Mouse (Mus musculus): ENCODE results near the gene BC003965. TPM values are rescaled to one million over a fixed set of nuclear protein-coding genes. Genes with fewer than 3 reads are reported as not detected.

BC003965 gene
- polyA plus RNA-seq (2014; fragmentation: Nextera tagmentation; extraction: Ambion mirVana): 42.5 and 47.8 TPM in 2 replicates

- DNase-seq (ENCODE audit: low spot score) (peak; percentile 99), ATAC-seq (replicated peaks; ENCODE audit: low FRiP score) (peak; percentile 81)
- WGBS: under 1% methylated on average over 50 of the region's 50 CpGs
- Histone ChIP-seq H3K9me3 (ENCODE audit: control insufficient read depth, low read length) (no peaks in the 10 kb centered on the region), H3K27ac (ENCODE audit: low read depth, low read length) (peak within 1 kb of the TSS; percentile 82), H3K4me1 (replicated peaks; ENCODE audit: control insufficient read depth, insufficient read depth, low read length) (peaks cover 18% of the 10 kb centered on the region), H3K4me2 (peak within 1 kb of the TSS; percentile 76), H3K36me3 (ENCODE audit: control insufficient read depth, insufficient read depth, low read length) (no peaks in the 10 kb centered on the region), H3K9ac (ENCODE audit: low read depth, low read length) (peak within 1 kb of the TSS; percentile 93), H3K4me3 (ENCODE audit: low read depth, low read length) (peak within 1 kb of the TSS; percentile 99), H3K27me3 (replicated peaks; ENCODE audit: control insufficient read depth, insufficient read depth, low read length) (no peaks in the 10 kb centered on the region)
Observed at GRCm38 (mm10) chr17:25184129-25184691, at the start of gene BC003965. BC003965 (plus strand) TSS chr17:25184554.

DNA sequence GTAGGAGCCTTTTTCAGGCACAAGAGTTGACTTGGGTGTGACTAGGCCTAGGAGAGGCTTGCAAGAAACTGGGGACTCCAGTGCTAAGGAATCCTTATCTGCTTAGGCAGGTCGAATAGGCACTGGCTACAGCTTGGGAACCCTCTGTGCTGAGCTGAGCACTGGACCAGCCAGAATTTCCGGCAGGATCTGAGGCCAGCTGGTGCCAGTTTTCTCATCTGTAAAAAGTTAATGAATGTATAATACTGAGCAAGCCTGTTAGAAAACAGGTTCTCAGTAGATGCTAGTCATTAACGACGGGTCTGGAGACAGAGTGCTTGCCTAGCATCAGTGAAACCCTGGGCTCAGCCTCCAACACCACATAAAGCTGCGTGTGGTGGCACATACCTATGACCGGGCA lies 48.7 kb upstream of the BC003965 start:
- H3K27me3 ChIP-seq (replicated peaks; ENCODE audit: control insufficient read depth, insufficient read depth, low read length): no peaks in the 10 kb centered on the region
- no peaks in the 10 kb centered on the region for H3K36me3 ChIP-seq (ENCODE audit: control insufficient read depth, insufficient read depth, low read length)
- no peak for DNase-seq (ENCODE audit: low spot score)
- peaks cover 11% of the 10 kb centered on the region for H3K4me1 ChIP-seq (replicated peaks; ENCODE audit: control insufficient read depth, insufficient read depth, low read length)
- no peak overlapping the region; the same call in 1 of the 2 replicates for H3K4me2 ChIP-seq
- 87% methylated on average over 6 of the region's 6 CpGs for WGBS
- ATAC-seq (replicated peaks; ENCODE audit: low FRiP score): no peak
- H3K9ac ChIP-seq (ENCODE audit: low read depth, low read length): no peak overlapping the region; the same call in 1 of the 2 replicates
- H3K27ac ChIP-seq (ENCODE audit: low read depth, low read length): no peak overlapping the region
- no peak overlapping the region for H3K4me3 ChIP-seq (ENCODE audit: low read depth, low read length)
- H3K9me3 ChIP-seq (ENCODE audit: control insufficient read depth, low read length): no peaks in the 10 kb centered on the region

GRCm38 (mm10) chr17:25138803-25139202 lies 45.6 kb upstream of the BC003965 start:
- Histone ChIP-seq H3K4me3 (ENCODE audit: low read depth, low read length) (no peak overlapping the region), H3K27me3 (replicated peaks; ENCODE audit: control insufficient read depth, insufficient read depth, low read length) (no peaks in the 10 kb centered on the region), H3K36me3 (ENCODE audit: control insufficient read depth, insufficient read depth, low read length) (no peaks in the 10 kb centered on the region), H3K4me1 (replicated peaks; ENCODE audit: control insufficient read depth, insufficient read depth, low read length) (peaks cover 8% of the 10 kb centered on the region), H3K27ac (ENCODE audit: low read depth, low read length) (no peak overlapping the region), H3K9me3 (ENCODE audit: control insufficient read depth, low read length) (no peaks in the 10 kb centered on the region), H3K4me2 (no peak overlapping the region), H3K9ac (ENCODE audit: low read depth, low read length) (no peak overlapping the region)
- no peak for DNase-seq (ENCODE audit: low spot score)
- WGBS: 97% methylated on average over 1 of the region's 1 CpGs
- no peak for ATAC-seq (replicated peaks; ENCODE audit: low FRiP score)

DNA sequence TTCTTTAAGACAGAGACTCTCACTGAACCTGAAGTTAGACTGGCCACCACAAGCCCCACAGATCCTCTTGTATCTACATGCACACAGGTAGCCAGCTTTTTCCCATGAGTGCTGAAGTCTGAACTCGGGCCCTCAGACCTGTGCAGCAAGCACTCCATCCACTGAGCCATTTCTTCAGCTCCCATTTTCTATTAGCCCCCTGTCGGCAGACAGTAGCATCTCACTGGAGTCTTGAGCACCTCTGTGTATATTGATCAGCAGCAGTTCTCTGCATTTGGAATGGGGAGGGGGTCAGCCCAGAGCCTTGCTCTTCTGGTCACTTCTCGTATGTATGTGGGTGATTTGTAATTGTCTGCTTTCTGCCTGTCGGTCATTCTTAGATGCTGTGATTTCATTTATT lies 44.4 kb upstream of the BC003965 start:
- Histone ChIP-seq H3K4me3 (ENCODE audit: low read depth, low read length) (no peak overlapping the region), H3K36me3 (ENCODE audit: control insufficient read depth, insufficient read depth, low read length) (peaks cover 3% of the 10 kb centered on the region; the same call in 1 of the 2 replicates), H3K4me1 (replicated peaks; ENCODE audit: control insufficient read depth, insufficient read depth, low read length) (no peaks in the 10 kb centered on the region; the same call in 1 of the 2 replicates), H3K9ac (ENCODE audit: low read depth, low read length) (no peak overlapping the region), H3K27me3 (replicated peaks; ENCODE audit: control insufficient read depth, insufficient read depth, low read length) (no peaks in the 10 kb centered on the region), H3K4me2 (no peak overlapping the region), H3K9me3 (ENCODE audit: control insufficient read depth, low read length) (no peaks in the 10 kb centered on the region), H3K27ac (ENCODE audit: low read depth, low read length) (no peak overlapping the region)
- ATAC-seq (replicated peaks; ENCODE audit: low FRiP score) (no peak), DNase-seq (ENCODE audit: low spot score) (no peak)
- WGBS: 68% methylated on average over 4 of the region's 4 CpGs

GRCm38 (mm10) chr17:25162161-25162560 lies 22.2 kb upstream of the BC003965 start, which contains the start of gene Ccdc154:
Ccdc154 (plus strand) TSS chr17:25162461.
- Histone ChIP-seq H3K4me2 (no peak within 1 kb of the TSS), H3K27ac (ENCODE audit: low read depth, low read length) (no peak within 1 kb of the TSS), H3K4me1 (replicated peaks; ENCODE audit: control insufficient read depth, insufficient read depth, low read length) (no peaks in the 10 kb centered on the region), H3K4me3 (ENCODE audit: low read depth, low read length) (no peak within 1 kb of the TSS), H3K9ac (ENCODE audit: low read depth, low read length) (no peak within 1 kb of the TSS), H3K9me3 (ENCODE audit: control insufficient read depth, low read length) (no peaks in the 10 kb centered on the region), H3K27me3 (replicated peaks; ENCODE audit: control insufficient read depth, insufficient read depth, low read length) (no peaks in the 10 kb centered on the region), H3K36me3 (ENCODE audit: control insufficient read depth, insufficient read depth, low read length) (peaks cover 18% of the 10 kb centered on the region)
- ATAC-seq (replicated peaks; ENCODE audit: low FRiP score): no peak
- WGBS: 94% methylated on average over 1 of the region's 1 CpGs
- no peak for DNase-seq (ENCODE audit: low spot score)

DNA sequence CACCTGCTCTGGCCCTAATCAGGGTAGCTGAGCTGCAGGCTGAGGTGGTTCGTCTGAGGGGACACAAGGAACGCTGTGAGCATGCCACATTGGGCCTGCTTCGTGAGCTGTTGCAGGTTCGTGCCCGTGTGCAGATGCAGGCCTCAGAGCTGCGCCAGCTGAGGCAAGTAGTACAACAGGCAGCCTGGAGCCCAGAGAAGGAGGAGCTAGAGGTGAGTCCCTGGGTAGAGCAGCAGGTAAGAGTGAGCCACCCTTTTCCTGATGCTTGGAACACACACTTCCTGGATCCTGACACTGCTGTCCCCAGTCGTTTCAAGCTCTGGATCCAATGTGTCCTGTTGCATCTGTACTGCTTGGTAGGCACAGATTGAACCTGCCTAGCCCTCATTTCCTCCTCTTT lies 21.0 kb upstream of the BC003965 start:
- no peaks in the 10 kb centered on the region for H3K9me3 ChIP-seq (ENCODE audit: control insufficient read depth, low read length)
- no peak overlapping the region for H3K27ac ChIP-seq (ENCODE audit: low read depth, low read length)
- H3K36me3 ChIP-seq (ENCODE audit: control insufficient read depth, insufficient read depth, low read length): peaks cover 15% of the 10 kb centered on the region
- H3K9ac ChIP-seq (ENCODE audit: low read depth, low read length): no peak overlapping the region
- no peak overlapping the region for H3K4me3 ChIP-seq (ENCODE audit: low read depth, low read length)
- ATAC-seq (replicated peaks; ENCODE audit: low FRiP score): no peak
- DNase-seq (ENCODE audit: low spot score): no peak
- H3K4me1 ChIP-seq (replicated peaks; ENCODE audit: control insufficient read depth, insufficient read depth, low read length): no peaks in the 10 kb centered on the region
- 79% methylated on average over 7 of the region's 7 CpGs for WGBS
- H3K4me2 ChIP-seq: no peak overlapping the region
- H3K27me3 ChIP-seq (replicated peaks; ENCODE audit: control insufficient read depth, insufficient read depth, low read length): no peaks in the 10 kb centered on the region; the same call in 1 of the 2 replicates

- H3K4me2 ChIP-seq: no peak overlapping the region
- no peaks in the 10 kb centered on the region for H3K4me1 ChIP-seq (replicated peaks; ENCODE audit: control insufficient read depth, insufficient read depth, low read length)
- H3K27ac ChIP-seq (ENCODE audit: low read depth, low read length): no peak overlapping the region
- H3K4me3 ChIP-seq (ENCODE audit: low read depth, low read length): no peak overlapping the region
- no peak overlapping the region for H3K9ac ChIP-seq (ENCODE audit: low read depth, low read length)
- peaks cover 9% of the 10 kb centered on the region for H3K36me3 ChIP-seq (ENCODE audit: control insufficient read depth, insufficient read depth, low read length)
- WGBS: 80% methylated on average over 3 of the region's 3 CpGs
- no peaks in the 10 kb centered on the region; the same call in 1 of the 2 replicates for H3K27me3 ChIP-seq (replicated peaks; ENCODE audit: control insufficient read depth, insufficient read depth, low read length)
- DNase-seq (ENCODE audit: low spot score) (no peak), ATAC-seq (replicated peaks; ENCODE audit: low FRiP score) (no peak)
- no peaks in the 10 kb centered on the region for H3K9me3 ChIP-seq (ENCODE audit: control insufficient read depth, low read length)
Observed at GRCm38 (mm10) chr17:25164770-25165169, 19.6 kb upstream of the BC003965 start.

GRCm38 (mm10) chr17:25165970-25166671 lies 18.2 kb upstream of the BC003965 start:
- Histone ChIP-seq H3K36me3 (ENCODE audit: control insufficient read depth, insufficient read depth, low read length) (no peaks in the 10 kb centered on the region), H3K27ac (ENCODE audit: low read depth, low read length) (no peak overlapping the region), H3K9ac (ENCODE audit: low read depth, low read length) (no peak overlapping the region), H3K9me3 (ENCODE audit: control insufficient read depth, low read length) (no peaks in the 10 kb centered on the region), H3K4me1 (replicated peaks; ENCODE audit: control insufficient read depth, insufficient read depth, low read length) (no peaks in the 10 kb centered on the region), H3K4me3 (ENCODE audit: low read depth, low read length) (no peak overlapping the region), H3K4me2 (no peak overlapping the region), H3K27me3 (replicated peaks; ENCODE audit: control insufficient read depth, insufficient read depth, low read length) (no peaks in the 10 kb centered on the region; the same call in 1 of the 2 replicates)
- ATAC-seq (replicated peaks; ENCODE audit: low FRiP score) (no peak), DNase-seq (ENCODE audit: low spot score) (no peak)
- WGBS: 55% methylated on average over 6 of the region's 6 CpGs

DNA sequence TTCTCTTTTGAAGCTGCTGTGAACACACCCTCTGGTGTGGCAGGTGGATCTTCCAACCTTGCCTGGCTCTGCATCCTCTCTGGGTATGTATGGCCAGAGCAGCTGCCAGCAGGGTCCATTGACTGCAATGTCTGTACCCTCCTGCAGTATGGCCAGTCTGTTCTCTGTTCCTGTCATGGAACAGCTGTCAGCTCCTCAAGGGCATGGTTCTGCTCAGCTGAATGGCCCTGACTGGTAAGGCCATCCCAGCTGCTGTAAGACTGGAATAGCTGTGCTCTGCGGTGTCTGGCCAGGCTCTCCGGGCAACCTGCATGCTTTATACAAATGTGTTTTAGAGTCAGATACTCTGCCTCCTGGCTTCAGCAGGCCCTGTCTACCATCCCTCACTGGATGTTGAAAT lies 14.6 kb upstream of the BC003965 start:
- 92% methylated on average over 2 of the region's 2 CpGs for WGBS

More for the DNA sequence above, 14.6 kb upstream of the BC003965 start:
- DNase-seq (ENCODE audit: low spot score): no peak
- no peak overlapping the region for H3K4me3 ChIP-seq (ENCODE audit: low read depth, low read length)
- no peaks in the 10 kb centered on the region; the same call in 1 of the 2 replicates for H3K27me3 ChIP-seq (replicated peaks; ENCODE audit: control insufficient read depth, insufficient read depth, low read length)
- no peaks in the 10 kb centered on the region for H3K9me3 ChIP-seq (ENCODE audit: control insufficient read depth, low read length)
- no peaks in the 10 kb centered on the region for H3K36me3 ChIP-seq (ENCODE audit: control insufficient read depth, insufficient read depth, low read length)
- H3K4me2 ChIP-seq: no peak overlapping the region
- no peak for ATAC-seq (replicated peaks; ENCODE audit: low FRiP score)
- H3K9ac ChIP-seq (ENCODE audit: low read depth, low read length): no peak overlapping the region
- H3K27ac ChIP-seq (ENCODE audit: low read depth, low read length): no peak overlapping the region
- no peaks in the 10 kb centered on the region for H3K4me1 ChIP-seq (replicated peaks; ENCODE audit: control insufficient read depth, insufficient read depth, low read length)

Measured in liver, embryonic 11.5 days (tissue).